Mouse (Mus musculus) erythroblast, embryonic 14.5 days (primary cell): ENCODE measurements around the gene Serpina3b.

Experiments used
- GATA1 ChIP-seq: IDR thresholded peaks from 2 replicates; pipeline ENCODE4 v1.6.1; 2012; ENCODE audit warnings: low read length, inconsistent platforms, mixed read lengths
- TAL1 ChIP-seq: IDR thresholded peaks from 3 replicates; pipeline ENCODE4 v1.6.1; 2012; ENCODE audit warnings: low read length, inconsistent platforms, mixed read lengths

DNA sequence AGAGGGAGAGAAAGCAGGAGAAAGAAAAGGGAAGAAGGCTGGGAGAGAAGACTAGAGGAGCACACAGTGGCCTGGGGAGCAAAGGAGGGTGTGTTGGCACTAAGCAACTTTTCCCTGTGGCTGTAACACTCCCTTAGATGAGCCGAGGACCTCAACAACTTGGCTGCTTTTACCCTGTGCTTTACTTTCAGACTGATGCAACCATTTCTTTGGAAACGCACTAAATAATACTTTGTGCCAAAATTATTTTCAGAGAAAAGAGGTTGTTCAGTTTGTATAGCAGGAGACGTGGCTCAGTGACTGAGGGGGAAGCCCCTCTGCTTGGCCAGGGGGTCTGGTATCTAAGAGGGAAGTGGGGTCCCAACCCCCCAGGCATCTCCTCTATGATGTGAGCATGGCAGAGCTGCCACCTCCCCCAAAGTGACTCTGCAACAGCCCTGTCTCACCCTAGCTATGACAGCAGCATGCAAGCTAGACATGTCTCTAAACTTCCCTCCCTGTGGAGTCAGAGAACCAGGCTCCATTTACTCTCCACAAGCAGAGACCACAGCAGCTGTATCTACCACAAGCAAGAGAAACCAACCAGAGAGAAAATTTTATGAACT lies 25.3 kb downstream of the Serpina3b start:
- TF ChIP-seq GATA1 = no peak
- no peak for TF ChIP-seq TAL1
